Mouse (Mus musculus): ENCODE results near the gene Tcf15. TPM values are rescaled to one million over a fixed set of nuclear protein-coding genes. Genes with fewer than 3 reads are reported as not detected.

Tcf15 gene
- total RNA-seq, 1 experiment: 22.4 TPM

- H3K9me3 ChIP-seq (ENCODE audit: control insufficient read depth, insufficient read depth, low read depth, low read length): no peaks in the 10 kb centered on the region
- H3K36me3 ChIP-seq (ENCODE audit: control insufficient read depth, insufficient read depth, low read length, poor library complexity, severe bottlenecking): peaks cover 15% of the 10 kb centered on the region
- in situ Hi-C loops (cut with MboI; ENCODE audit: low sequenced_read_pairs in 2 of 2, unreplicated experiment in 2 of 2): no loop called here
- no peak overlapping the region for H3K27ac ChIP-seq (ENCODE audit: insufficient read depth, low read depth, low read length, poor library complexity, severe bottlenecking)
- peaks cover 6 to 16% of the 10 kb centered on the region in 2 experiments; a peak in 3 of 4 replicates for H3K4me1 ChIP-seq (ENCODE audit: control insufficient read depth in 2 of 2, insufficient read depth in 2 of 2, low read length in 2 of 2, poor library complexity in 1 of 2)
- TF ChIP-seq ZC3H11A (IDR thresholded peaks at IDR 0.05; ENCODE audit: borderline replicate concordance, low read depth, low read length) (no peak), ZNF384 (IDR thresholded peaks at IDR 0.05; ENCODE audit: low read depth, low read length) (no peak), CHD2 (IDR thresholded peaks at IDR 0.05; ENCODE audit: low read depth, low read length) (no peak), MAFK (IDR thresholded peaks at IDR 0.05; ENCODE audit: insufficient read depth, low read depth, low read length) (no peak), HCFC1 (IDR thresholded peaks at IDR 0.05; ENCODE audit: borderline replicate concordance, insufficient read depth, low read length) (no peak)
- DNase-seq (ENCODE audit: low read depth, low spot score): no peak
- H3K4me3 ChIP-seq (ENCODE audit: insufficient read depth in 1 of 2, low read depth in 1 of 2, low read length in 2 of 2, poor library complexity in 1 of 2, severe bottlenecking in 1 of 2): peak overlapping the region; percentile 67 to 80
- no peak overlapping the region for H3K9ac ChIP-seq (ENCODE audit: insufficient read depth, low read depth, low read length, poor library complexity, severe bottlenecking)
Measured at GRCm38 (mm10) chr2:152142571-152142970, 790 bp upstream of the Tcf15 start.

GRCm38 (mm10) chr2:152144158-152144450, 743 bp downstream of the Tcf15 start:
- no peak for DNase-seq (ENCODE audit: low read depth, low spot score)
- Histone ChIP-seq H3K27ac (ENCODE audit: insufficient read depth, low read depth, low read length, poor library complexity, severe bottlenecking) (no peak overlapping the region), H3K4me1 (ENCODE audit: control insufficient read depth in 2 of 2, insufficient read depth in 2 of 2, low read length in 2 of 2, poor library complexity in 1 of 2) (peaks cover 6 to 16% of the 10 kb centered on the region in 2 experiments; a peak in 3 of 4 replicates), H3K9ac (ENCODE audit: insufficient read depth, low read depth, low read length, poor library complexity, severe bottlenecking) (peak overlapping the region; percentile 91), H3K36me3 (ENCODE audit: control insufficient read depth, insufficient read depth, low read length, poor library complexity, severe bottlenecking) (peaks cover 20% of the 10 kb centered on the region), H3K9me3 (ENCODE audit: control insufficient read depth, insufficient read depth, low read depth, low read length) (no peaks in the 10 kb centered on the region), H3K4me3 (ENCODE audit: insufficient read depth in 1 of 2, low read depth in 1 of 2, low read length in 2 of 2, poor library complexity in 1 of 2, severe bottlenecking in 1 of 2) (peak overlapping the region; percentile 59 to 80)
- in situ Hi-C loops (cut with MboI; ENCODE audit: low sequenced_read_pairs in 2 of 2, unreplicated experiment in 2 of 2): no loop called here
- TF ChIP-seq ZC3H11A (IDR thresholded peaks at IDR 0.05; ENCODE audit: borderline replicate concordance, low read depth, low read length) (no peak), HCFC1 (IDR thresholded peaks at IDR 0.05; ENCODE audit: borderline replicate concordance, insufficient read depth, low read length) (no peak), ZNF384 (IDR thresholded peaks at IDR 0.05; ENCODE audit: low read depth, low read length) (no peak), CHD2 (IDR thresholded peaks at IDR 0.05; ENCODE audit: low read depth, low read length) (no peak), MAFK (IDR thresholded peaks at IDR 0.05; ENCODE audit: insufficient read depth, low read depth, low read length) (no peak)

GRCm38 (mm10) chr2:152144501-152144900, 1.1 kb downstream of the Tcf15 start:
- in situ Hi-C loops (cut with MboI; ENCODE audit: low sequenced_read_pairs in 2 of 2, unreplicated experiment in 2 of 2): no loop called here
- no peak for DNase-seq (ENCODE audit: low read depth, low spot score)
- H3K9ac ChIP-seq (ENCODE audit: insufficient read depth, low read depth, low read length, poor library complexity, severe bottlenecking): peak overlapping the region; percentile 91
- no peak overlapping the region for H3K27ac ChIP-seq (ENCODE audit: insufficient read depth, low read depth, low read length, poor library complexity, severe bottlenecking)
- H3K4me1 ChIP-seq (ENCODE audit: control insufficient read depth in 2 of 2, insufficient read depth in 2 of 2, low read length in 2 of 2, poor library complexity in 1 of 2): peaks cover 6 to 16% of the 10 kb centered on the region in 2 experiments; a peak in 3 of 4 replicates
- peak overlapping the region; percentile 59 to 80 for H3K4me3 ChIP-seq (ENCODE audit: insufficient read depth in 1 of 2, low read depth in 1 of 2, low read length in 2 of 2, poor library complexity in 1 of 2, severe bottlenecking in 1 of 2)
- no peaks in the 10 kb centered on the region for H3K9me3 ChIP-seq (ENCODE audit: control insufficient read depth, insufficient read depth, low read depth, low read length)
- TF ChIP-seq ZC3H11A (IDR thresholded peaks at IDR 0.05; ENCODE audit: borderline replicate concordance, low read depth, low read length) (no peak), ZNF384 (IDR thresholded peaks at IDR 0.05; ENCODE audit: low read depth, low read length) (no peak), MAFK (IDR thresholded peaks at IDR 0.05; ENCODE audit: insufficient read depth, low read depth, low read length) (no peak), CHD2 (IDR thresholded peaks at IDR 0.05; ENCODE audit: low read depth, low read length) (no peak), HCFC1 (IDR thresholded peaks at IDR 0.05; ENCODE audit: borderline replicate concordance, insufficient read depth, low read length) (no peak)
- H3K36me3 ChIP-seq (ENCODE audit: control insufficient read depth, insufficient read depth, low read length, poor library complexity, severe bottlenecking): peaks cover 23% of the 10 kb centered on the region

GRCm38 (mm10) chr2:152145711-152146110, 2.4 kb downstream of the Tcf15 start:
- peak overlapping the region; percentile 59 to 80; a peak in 2 of 4 replicates for H3K4me3 ChIP-seq (ENCODE audit: insufficient read depth in 1 of 2, low read depth in 1 of 2, low read length in 2 of 2, poor library complexity in 1 of 2, severe bottlenecking in 1 of 2)
- in situ Hi-C loops (cut with MboI; ENCODE audit: low sequenced_read_pairs in 2 of 2, unreplicated experiment in 2 of 2): no loop called here
- H3K36me3 ChIP-seq (ENCODE audit: control insufficient read depth, insufficient read depth, low read length, poor library complexity, severe bottlenecking): peaks cover 25% of the 10 kb centered on the region
- H3K9ac ChIP-seq (ENCODE audit: insufficient read depth, low read depth, low read length, poor library complexity, severe bottlenecking): peak overlapping the region; percentile 18; the same call in 1 of the 2 replicates
- no peak for TF ChIP-seq ZC3H11A (IDR thresholded peaks at IDR 0.05; ENCODE audit: borderline replicate concordance, low read depth, low read length)
- no peak for TF ChIP-seq CHD2 (IDR thresholded peaks at IDR 0.05; ENCODE audit: low read depth, low read length)
- no peak for DNase-seq (ENCODE audit: low read depth, low spot score)
- no peak overlapping the region for H3K27ac ChIP-seq (ENCODE audit: insufficient read depth, low read depth, low read length, poor library complexity, severe bottlenecking)
- H3K9me3 ChIP-seq (ENCODE audit: control insufficient read depth, insufficient read depth, low read depth, low read length): no peaks in the 10 kb centered on the region
- H3K4me1 ChIP-seq (ENCODE audit: control insufficient read depth in 2 of 2, insufficient read depth in 2 of 2, low read length in 2 of 2, poor library complexity in 1 of 2): peaks cover 8 to 23% of the 10 kb centered on the region in 2 experiments; a peak in 3 of 4 replicates

DNA sequence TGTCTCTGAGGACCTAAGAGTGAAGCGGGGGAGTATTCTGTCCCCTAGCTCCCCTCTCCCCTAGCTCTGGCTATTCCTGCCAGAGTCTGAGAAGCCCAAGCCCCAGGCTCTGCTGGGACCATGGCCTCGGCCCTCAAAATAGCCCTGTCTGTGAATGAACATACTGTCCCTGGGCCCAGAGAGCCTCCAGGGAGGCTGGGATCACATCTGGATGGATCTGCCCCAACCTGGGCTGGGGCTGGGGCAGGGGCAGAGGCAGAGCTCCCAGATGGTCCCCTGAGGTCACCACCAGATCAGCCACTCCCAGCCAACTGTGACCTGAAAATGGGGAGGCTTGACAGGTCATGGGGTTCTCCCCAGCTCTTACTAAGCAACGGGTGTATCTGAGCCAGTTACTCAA, 3.7 kb downstream of the Tcf15 start:
- in situ Hi-C loops (cut with MboI; ENCODE audit: low sequenced_read_pairs in 2 of 2, unreplicated experiment in 2 of 2): no loop called here
- Histone ChIP-seq H3K4me3 (ENCODE audit: insufficient read depth in 1 of 2, low read depth in 1 of 2, low read length in 2 of 2, poor library complexity in 1 of 2, severe bottlenecking in 1 of 2) (no peak overlapping the region), H3K36me3 (ENCODE audit: control insufficient read depth, insufficient read depth, low read length, poor library complexity, severe bottlenecking) (peaks cover 25% of the 10 kb centered on the region), H3K9ac (ENCODE audit: insufficient read depth, low read depth, low read length, poor library complexity, severe bottlenecking) (no peak overlapping the region), H3K4me1 (ENCODE audit: control insufficient read depth in 2 of 2, insufficient read depth in 2 of 2, low read length in 2 of 2, poor library complexity in 1 of 2) (peaks cover 5 to 15% of the 10 kb centered on the region in 2 experiments; a peak in 2 of 4 replicates), H3K27ac (ENCODE audit: insufficient read depth, low read depth, low read length, poor library complexity, severe bottlenecking) (no peak overlapping the region), H3K9me3 (ENCODE audit: control insufficient read depth, insufficient read depth, low read depth, low read length) (no peaks in the 10 kb centered on the region)
- TF ChIP-seq ZNF384 (IDR thresholded peaks at IDR 0.05; ENCODE audit: low read depth, low read length) (no peak), ZC3H11A (IDR thresholded peaks at IDR 0.05; ENCODE audit: borderline replicate concordance, low read depth, low read length) (no peak), CHD2 (IDR thresholded peaks at IDR 0.05; ENCODE audit: low read depth, low read length) (no peak), HCFC1 (IDR thresholded peaks at IDR 0.05; ENCODE audit: borderline replicate concordance, insufficient read depth, low read length) (no peak), MAFK (IDR thresholded peaks at IDR 0.05; ENCODE audit: insufficient read depth, low read depth, low read length) (no peak)
- DNase-seq (ENCODE audit: low read depth, low spot score): no peak

Measured in ES-E14 (cell line).